8 mouse cellular contexts compared by ENCODE assay signal in genomic region chr10:7213066-7213630, GRCm38 (mm10). TPM values are rescaled to one million over a fixed set of nuclear protein-coding genes. Genes with fewer than 3 reads are reported as not detected.
DNase-seq lines count a peak whose midpoint lies in the region; ATAC-seq and TF ChIP-seq lines count a peak whose summit lies in the region.

No protein-coding gene starts in this region.

- H3K79me2 ChIP-seq in CH12.LX (replicated peaks; ENCODE audit: control insufficient read depth, extremely low read depth, insufficient read depth, poor library complexity, severe bottlenecking), result no peaks in the 10 kb centered on the region

- no peak for TF ChIP-seq RAD21 in CH12.LX (IDR thresholded peaks at IDR 0.05; ENCODE audit: low read depth, low read length)

- TF ChIP-seq POLR2A in CH12.LX (IDR thresholded peaks at IDR 0.05; ENCODE audit: low read depth, low read length), result no peak

- H3K27me3 ChIP-seq in CH12.LX (replicated peaks), result no peaks in the 10 kb centered on the region
- H3K27me3 ChIP-seq in forebrain, postnatal 0 days (ENCODE audit: insufficient read depth, low read length), result no peaks in the 10 kb centered on the region
- H3K27me3 ChIP-seq in liver, embryonic 16.5 days (ENCODE audit: control insufficient read depth, insufficient read depth, low read depth, low read length), result no peaks in the 10 kb centered on the region

- H3K4me2 ChIP-seq in CH12.LX (ENCODE audit: insufficient read depth, low read depth, poor library complexity, severe bottlenecking), result peak overlapping the region; percentile 85; the same call in 1 of the 2 replicates
- peak overlapping the region; percentile 100; the same call in 1 of the 2 replicates for H3K4me2 ChIP-seq in forebrain, postnatal 0 days (ENCODE audit: low read depth)
- peak overlapping the region; percentile 94 for H3K4me2 ChIP-seq in liver, embryonic 16.5 days (ENCODE audit: low read depth, low read length)

- H3K9ac ChIP-seq in CH12.LX (ENCODE audit: insufficient read depth, low read depth), result no peak overlapping the region
- no peak overlapping the region for H3K9ac ChIP-seq in forebrain, postnatal 0 days
- H3K9ac ChIP-seq in liver, embryonic 16.5 days (ENCODE audit: low read depth, low read length), result peak overlapping the region; percentile 25; the same call in 1 of the 2 replicates

- H3K4me3 ChIP-seq in CH12.LX (replicated peaks in 1 of 3; ENCODE audit: low read depth in 2 of 3, low read length in 2 of 3, poor library complexity in 1 of 3), result no peak overlapping the region
- peak overlapping the region; percentile 63 for H3K4me3 ChIP-seq in forebrain, postnatal 0 days (ENCODE audit: low read depth, low read length)
- peak overlapping the region; percentile 73 for H3K4me3 ChIP-seq in liver, embryonic 16.5 days (ENCODE audit: low read depth, low read length)

- in situ Hi-C loops in CH12.LX (cut with MboI; ENCODE audit: low pct_ligation_motif_present, low pct_unique_long_range_greater_than_20kb, low sequenced_read_pairs), result no loop called here

- H3K4me1 ChIP-seq in CH12.LX (ENCODE audit: control insufficient read depth in 1 of 2, insufficient read depth in 2 of 2), result peaks cover 7 to 40% of the 10 kb centered on the region in 2 experiments
- H3K4me1 ChIP-seq in forebrain, postnatal 0 days (ENCODE audit: insufficient read depth), result peaks cover 8% of the 10 kb centered on the region; the same call in 1 of the 2 replicates
- peaks cover 26% of the 10 kb centered on the region for H3K4me1 ChIP-seq in liver, embryonic 16.5 days (ENCODE audit: control insufficient read depth, low read depth, low read length)

- H3K27ac ChIP-seq in CH12.LX (ENCODE audit: insufficient read depth, low read depth), result no peak overlapping the region
- H3K27ac ChIP-seq in forebrain, postnatal 0 days (ENCODE audit: low read depth, low read length), result no peak overlapping the region
- peak overlapping the region; percentile 76 for H3K27ac ChIP-seq in liver, embryonic 16.5 days (ENCODE audit: low read length)

- H3K36me3 ChIP-seq in CH12.LX (replicated peaks in 1 of 2; ENCODE audit: control insufficient read depth in 1 of 2, insufficient read depth in 1 of 2, low read length in 1 of 2), result no peaks in the 10 kb centered on the region
- no peaks in the 10 kb centered on the region for H3K36me3 ChIP-seq in forebrain, postnatal 0 days (ENCODE audit: insufficient read depth)
- H3K36me3 ChIP-seq in liver, embryonic 16.5 days (ENCODE audit: control insufficient read depth, insufficient read depth), result no peaks in the 10 kb centered on the region

- no peaks in the 10 kb centered on the region for H3K9me3 ChIP-seq in CH12.LX (replicated peaks; ENCODE audit: low read length)
- no peaks in the 10 kb centered on the region for H3K9me3 ChIP-seq in forebrain, postnatal 0 days (ENCODE audit: low read length)
- H3K9me3 ChIP-seq in liver, embryonic 16.5 days (replicated peaks; ENCODE audit: control insufficient read depth, low read length), result no peaks in the 10 kb centered on the region

- dilution Hi-C loops in CH12.LX (cut with MboI; ENCODE audit: extremely low pct_ligation_motif_present, extremely low pct_unique_long_range_greater_than_20kb, low sequenced_read_pairs), result no loop called here

- 56% methylated on average over 10 of the region's 10 CpGs for WGBS in forebrain, postnatal 0 days
- WGBS in liver, embryonic 16.5 days (ENCODE audit: insufficient replicate concordance), result 40% methylated on average over 10 of the region's 10 CpGs

- DNase-seq in gastrocnemius, adult 18-20 months (ENCODE audit: low spot score), result peak; percentile 18
- no peak for DNase-seq in gastrocnemius, adult 8-10 months (ENCODE audit: low spot score in 2 of 2)
- no peak for DNase-seq in CH12.LX (ENCODE audit: extremely low read depth)
- no peak for DNase-seq in forebrain, postnatal 0 days
- no peak for DNase-seq in adrenal gland, adult 2 months
- no peak for DNase-seq in frontal cortex, postnatal 14 days (ENCODE audit: low spot score in 2 of 2)
- no peak for DNase-seq in gastrocnemius, postnatal 10 days

- TF ChIP-seq CTCF in CH12.LX (conservative IDR thresholded peaks at IDR 0.05 in 1 of 2, IDR thresholded peaks at IDR 0.05 in 1 of 2; ENCODE audit: low read depth in 2 of 2, low read length in 2 of 2), result no peak
- TF ChIP-seq CTCF in forebrain, postnatal 0 days (IDR thresholded peaks at IDR 0.05; ENCODE audit: low read depth), result no peak

- no peak for ATAC-seq in forebrain, postnatal 0 days
- no peak for ATAC-seq in liver, embryonic 16.5 days (ENCODE audit: low read depth)

- TF ChIP-seq EP300 in CH12.LX (IDR thresholded peaks at IDR 0.05; ENCODE audit: low read length), result no peak

TF ChIP-seq in CH12.LX, 34 proteins besides CTCF, POLR2A, EP300 and RAD21:
- no peak for TF ChIP-seq MEF2A (IDR thresholded peaks at IDR 0.05; ENCODE audit: borderline replicate concordance, low read depth, low read length)

RNA-seq across cellular contexts. Expression of gene Cnksr3, which starts 1.1 kb away (rescaled TPM):
- total RNA-seq in gastrocnemius, adult 18-20 months (2021), result 1 to 10 TPM; 3.9 to 7.0 TPM
- 1 to 10 TPM; 2.6 to 7.0 (median 3.5) TPM for total RNA-seq in gastrocnemius, adult 8-10 months (2022)
- total RNA-seq in CH12.LX (2012; rRNA removed) (0.71 and 0.72 TPM in 2 replicates), CH12.LX (2014; rRNA removed) (2.9 and 3.0 TPM in 2 replicates)
- 3.8 and 3.9 TPM in 2 replicates for polyA plus RNA-seq in CH12.LX (2012; ENCODE audit: insufficient read length, low read depth)
- 2.4 and 3.5 TPM in 2 replicates for total RNA-seq in forebrain, postnatal 0 days (2014; rRNA removed)
- polyA plus RNA-seq in forebrain, postnatal 0 days (2015; fragmentation: Nextera tagmentation; extraction: Ambion mirVana), result 1.8 and 2.0 TPM in 2 replicates
- 4.3 and 5.2 TPM in 2 replicates for polyA plus RNA-seq in liver, embryonic 16.5 days (2015; fragmentation: Nextera tagmentation; extraction: Ambion mirVana)
- 10 to 100 TPM; 11.1 to 14.5 TPM for total RNA-seq in adrenal gland, adult 2 months (2021)
- 9.2 and 9.5 TPM in 2 replicates for polyA plus RNA-seq in adrenal gland, adult 2 months (2012; rRNA removed)
- total RNA-seq in gastrocnemius, postnatal 10 days (2021), result 1 to 10 TPM; 7.2 to 8.8 TPM

Comparison
In these comparisons a context has a peak if more than half of its experiments do, and no peak if none do; other contexts are left out.
1. H3K4me3 ChIP-seq: peak in forebrain, postnatal 0 days (single experiment) and liver, embryonic 16.5 days (single experiment); none in CH12.LX (0 of 3).
2. Peak in every context shown above with its lines, with median percentiles within 50 percentile points of each other: H3K4me2 ChIP-seq.